Mouse (Mus musculus) embryo, embryonic 11.5 days (tissue): ENCODE results near the gene Tns4.

ENCODE experiments used
- DNase-seq: peaks from one replicate; pipeline ENCODE4 v3.0.0-alpha.2; 2012; ENCODE audit warnings: low read depth, low spot score

Tns4 gene

DNA sequence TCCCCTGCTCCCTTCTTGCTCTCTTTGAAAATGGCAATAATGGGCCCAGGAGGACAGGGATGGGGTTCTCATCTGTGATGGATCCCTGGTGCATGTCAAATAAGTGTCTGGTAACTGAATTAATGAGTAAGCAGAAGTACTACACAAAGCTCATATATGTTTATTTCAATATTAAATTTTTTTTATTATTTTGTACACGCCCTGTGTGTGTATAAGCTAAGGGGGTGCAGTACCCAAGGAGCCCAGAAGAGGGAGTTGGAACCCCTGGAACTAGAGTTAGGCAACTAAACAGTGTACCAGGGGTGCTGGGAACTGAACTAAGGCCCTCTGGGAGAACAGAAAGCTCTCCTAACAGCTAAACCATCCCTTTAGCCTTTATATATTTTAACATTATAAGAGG is 29.3 kb upstream of the Tns4 start:
- DNase-seq, result no peak

GRCm38 (mm10) chr11:99117907-99118306 is 28.8 kb upstream of the Tns4 start:
- DNase-seq, result no peak

DNA sequence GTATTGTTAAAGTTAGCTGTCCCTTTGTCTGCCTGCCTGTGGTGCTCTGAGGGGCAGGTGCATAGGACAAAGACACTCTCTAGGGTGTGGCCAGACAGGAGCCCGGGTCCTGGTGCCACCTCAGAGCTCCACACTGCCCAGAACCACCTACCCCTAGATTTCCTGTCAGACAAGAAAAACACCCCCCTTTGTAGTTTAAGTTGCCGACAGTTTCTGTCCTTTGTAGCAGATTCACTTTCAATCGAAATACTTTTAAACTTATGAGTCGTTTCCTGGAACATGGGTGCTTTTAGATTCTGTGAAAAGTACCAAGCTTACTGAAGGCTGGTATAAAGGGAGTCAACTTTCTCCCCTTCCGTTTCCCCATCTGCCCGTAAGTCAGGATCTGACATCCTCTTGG is 26.8 kb upstream of the Tns4 start:
- DNase-seq, result no peak

- DNase-seq, result peak; percentile 48
These were observed 24.0 kb upstream of the Tns4 start for GRCm38 (mm10) chr11:99113111-99113510.

DNA sequence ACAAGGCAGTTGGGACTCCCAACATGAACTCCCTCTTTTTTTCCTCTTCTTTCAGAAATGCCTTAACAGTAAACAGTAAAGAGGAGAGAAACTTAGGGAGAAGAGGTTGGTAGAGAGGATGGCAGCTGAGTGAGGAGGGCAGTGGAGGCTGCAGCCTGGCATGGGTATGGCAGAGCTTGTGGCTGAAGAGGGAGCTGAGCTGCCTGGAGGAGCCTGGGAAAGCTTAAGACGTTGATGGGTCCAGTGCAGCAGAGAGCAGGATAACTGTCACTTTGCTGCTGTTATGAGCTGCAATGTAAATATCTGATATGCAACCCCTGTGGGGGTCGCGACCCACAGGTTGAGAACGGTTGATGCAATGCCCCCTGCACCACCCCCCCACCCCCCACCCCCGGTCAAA is 23.6 kb upstream of the Tns4 start:
- DNase-seq, result no peak

GRCm38 (mm10) chr11:99111631-99112030 is 22.5 kb upstream of the Tns4 start:
- DNase-seq, result no peak

DNA sequence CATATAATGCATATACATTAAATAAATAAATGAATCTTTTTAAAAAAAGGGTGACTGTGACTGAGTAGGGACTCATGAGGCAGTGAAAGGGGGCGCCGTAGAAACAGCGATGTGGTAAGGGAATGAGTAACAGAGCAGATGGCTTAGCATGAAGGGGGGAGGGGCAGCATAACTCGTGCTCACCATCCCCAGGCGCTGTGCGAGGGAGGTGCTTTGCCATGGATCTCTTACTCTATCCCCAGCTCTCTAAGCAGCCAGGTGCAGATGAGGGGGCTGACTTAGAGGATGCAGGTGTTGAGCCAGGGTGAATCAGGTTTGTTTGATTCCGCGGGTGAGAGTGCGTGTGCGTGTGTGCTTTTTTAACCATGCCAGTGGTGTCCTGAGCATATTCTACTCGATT is 22.0 kb upstream of the Tns4 start:
- no peak for DNase-seq

GRCm38 (mm10) chr11:99110370-99111110 is 21.4 kb upstream of the Tns4 start:
- DNase-seq, result no peak

GRCm38 (mm10) chr11:99108296-99108695 is 19.2 kb upstream of the Tns4 start:
- DNase-seq, result no peak

GRCm38 (mm10) chr11:99105981-99106726 is 17.0 kb upstream of the Tns4 start:
- DNase-seq, result no peak

GRCm38 (mm10) chr11:99104609-99105410 is 15.7 kb upstream of the Tns4 start:
- no peak for DNase-seq

DNA sequence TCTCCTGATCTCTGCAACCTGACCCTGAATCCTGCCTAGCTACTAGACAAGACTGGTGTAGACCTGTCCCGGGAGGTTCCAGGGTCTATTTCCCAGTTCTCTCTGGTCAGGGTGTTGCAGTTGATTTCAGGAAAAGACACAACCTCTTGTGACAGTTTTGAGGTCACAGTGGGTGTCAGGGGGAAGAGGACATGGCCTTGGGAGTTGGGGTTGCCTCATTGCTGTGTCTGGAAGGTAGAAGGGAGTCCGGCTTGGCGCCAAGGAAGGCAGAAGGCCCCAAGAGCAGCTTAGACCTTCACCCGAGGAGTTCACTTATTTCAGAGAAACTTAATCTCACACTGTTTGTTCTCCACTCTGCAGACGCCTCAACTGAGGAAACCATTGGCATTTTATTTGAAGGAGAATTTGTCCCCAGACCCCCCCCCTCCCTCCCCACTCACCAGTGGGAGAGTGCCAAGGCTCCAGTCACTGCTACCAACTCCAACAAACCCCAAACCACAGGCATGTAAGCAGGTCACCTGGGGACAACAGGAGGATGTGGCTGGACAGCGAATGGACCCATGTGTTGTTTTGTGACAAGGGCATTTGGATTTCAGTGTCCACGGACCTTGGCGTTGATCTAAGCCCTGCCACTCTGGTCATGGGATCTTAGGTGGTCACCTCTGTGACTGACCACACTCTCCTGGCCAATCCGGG is 13.6 kb upstream of the Tns4 start:
- no peak for DNase-seq

DNA sequence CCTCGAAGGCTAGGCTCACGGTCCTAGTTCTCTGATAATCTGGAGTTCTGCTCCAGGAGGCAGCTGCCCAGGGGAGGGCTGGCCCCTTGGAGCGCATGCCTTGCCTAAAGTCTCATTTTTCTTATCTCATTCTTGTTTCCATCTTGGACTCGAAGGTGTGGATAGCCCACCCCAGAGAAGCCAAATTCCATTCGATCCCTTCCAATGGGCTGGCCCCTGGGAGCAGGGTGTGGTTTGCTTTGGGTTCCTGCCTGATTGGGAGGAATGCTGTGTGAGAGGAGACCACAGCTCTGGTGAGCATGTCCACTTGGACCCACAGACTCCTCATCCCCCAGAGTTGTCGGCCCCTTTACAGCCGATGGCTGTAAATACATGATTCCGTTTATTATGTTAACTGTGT is 12.6 kb upstream of the Tns4 start:
- no peak for DNase-seq

DNA sequence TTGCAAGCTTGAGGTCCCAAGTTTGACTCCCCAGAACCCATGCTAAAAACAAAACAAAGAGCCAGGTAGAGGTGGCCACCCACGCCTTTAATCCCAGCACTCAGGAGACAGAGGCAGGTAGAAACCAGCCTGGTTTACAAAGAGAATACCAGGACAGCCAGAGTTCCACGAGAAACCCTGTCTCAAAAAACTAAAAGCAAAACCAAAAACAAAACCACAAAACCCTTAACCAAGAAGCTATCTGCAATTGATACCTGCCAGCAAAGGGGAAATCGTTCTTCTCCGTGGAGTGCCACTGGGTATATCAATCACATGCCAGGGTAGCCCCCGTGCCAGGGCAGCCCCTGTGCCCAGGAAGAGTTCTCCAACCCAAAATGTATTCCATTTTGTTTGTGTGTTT is 11.1 kb upstream of the Tns4 start:
- no peak for DNase-seq

DNA sequence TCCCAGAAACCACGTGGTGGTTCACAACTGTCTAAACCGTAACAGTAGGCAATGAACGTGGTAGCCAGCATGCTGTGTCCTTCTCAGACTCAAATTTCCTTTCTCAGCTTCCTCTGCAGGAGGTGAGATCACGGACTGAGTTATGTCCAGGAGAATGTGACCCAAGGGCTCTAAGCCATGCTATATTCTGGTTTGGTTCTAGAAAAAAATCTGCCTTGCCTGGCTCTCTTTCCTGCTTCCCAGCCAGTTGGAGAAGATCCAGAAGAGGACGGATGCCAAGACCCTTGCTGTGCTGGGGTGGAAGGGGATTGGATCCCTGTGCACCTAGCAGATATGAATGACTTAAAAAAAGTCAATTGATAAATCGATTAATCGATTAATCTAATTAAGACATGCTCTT is 10.4 kb upstream of the Tns4 start:
- no peak for DNase-seq

- DNase-seq, result no peak
These were observed 9.8 kb upstream of the Tns4 start for GRCm38 (mm10) chr11:99098924-99099323.

GRCm38 (mm10) chr11:99096996-99097774 is 8.1 kb upstream of the Tns4 start:
- no peak for DNase-seq

DNA sequence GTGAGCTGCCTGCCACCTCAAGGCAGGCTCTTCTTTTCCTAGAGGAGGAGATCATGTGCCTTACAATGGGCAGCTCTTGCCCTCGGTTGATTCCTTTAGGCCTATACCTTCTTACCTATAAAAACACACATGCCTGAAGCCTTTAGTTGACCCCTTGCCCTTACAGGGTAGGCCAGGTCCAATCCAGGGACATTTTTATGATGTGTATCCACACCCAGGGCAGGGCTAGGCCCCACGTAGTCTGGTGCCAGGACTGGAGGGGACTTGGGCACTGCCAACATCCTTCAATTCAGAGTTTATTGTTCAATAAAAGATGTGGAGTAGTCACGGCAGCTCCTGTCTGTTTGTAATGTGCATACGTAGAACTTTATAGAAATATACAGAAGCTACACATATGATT is 7.3 kb upstream of the Tns4 start:
- DNase-seq, result no peak

DNA sequence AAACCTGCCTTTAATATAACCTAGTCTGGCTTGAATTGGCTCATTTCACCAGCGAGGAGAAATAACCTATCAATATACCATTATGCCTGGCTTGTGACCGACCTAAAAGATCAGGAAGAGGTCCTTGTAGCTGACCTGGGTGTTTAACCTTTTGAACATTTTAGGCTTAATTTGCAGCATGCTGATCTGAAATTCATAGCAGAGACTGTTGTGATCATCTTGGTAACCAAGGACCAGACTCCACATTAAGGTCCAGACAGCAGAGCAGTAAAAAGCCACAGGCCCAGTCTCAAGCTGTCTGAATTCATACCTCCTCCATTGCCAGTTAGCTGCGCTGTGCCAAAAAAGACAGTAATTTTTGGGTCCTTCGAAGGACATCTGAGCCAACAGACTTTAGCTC is 6.7 kb upstream of the Tns4 start:
- DNase-seq, result no peak

GRCm38 (mm10) chr11:99094911-99095676 is 6.0 kb upstream of the Tns4 start:
- no peak for DNase-seq
